Mouse (Mus musculus) midbrain, embryonic 11.5 days (tissue): Measurements from ENCODE around the gene Hist1h3e. TPM values are rescaled to one million over a fixed set of nuclear protein-coding genes. Genes with fewer than 3 reads are reported as not detected.
"Not testable (repeated sequence)": the region's sequence is repeated elsewhere in the genome, so short reads cannot be mapped to it uniquely, and the experiment has no call there.

Experiments
- ATAC-seq: fragments of 200-750 bp; cut with Nextera tagmentation; 2 replicates; pipeline ENCODE4 v1.8.0; 2017; ENCODE audit warnings: moderate TSS enrichment, moderate library complexity; ENCODE audit not compliant: low FRiP score
- DNase-seq: peaks from one replicate; pipeline ENCODE4 v3.0.0; 2015; ENCODE audit warnings: low spot score; ENCODE audit errors: missing footprints
- H3K27ac ChIP-seq: fragments of 300-500 bp; sonication (generic); 2 replicates; pipeline ENCODE4 v1.5.1; 2014; ENCODE audit warnings: low read depth, low read length
- H3K27me3 ChIP-seq: fragments of 300-500 bp; sonication (generic); 2 replicates; pipeline ENCODE4 v1.6.1; 2014; ENCODE audit warnings: mild to moderate bottlenecking, low read length, moderate library complexity, mixed read lengths; ENCODE audit not compliant: control insufficient read depth, insufficient read depth
- H3K36me3 ChIP-seq: fragments of 300-500 bp; sonication (generic); 2 replicates; pipeline ENCODE4 v1.6.1; 2014; ENCODE audit warnings: mild to moderate bottlenecking, low read length, moderate library complexity, mixed read lengths; ENCODE audit not compliant: control insufficient read depth, insufficient read depth
- H3K4me1 ChIP-seq: fragments of 300-500 bp; sonication (generic); 2 replicates; pipeline ENCODE4 v1.6.1; 2014; ENCODE audit warnings: low read length; ENCODE audit not compliant: control insufficient read depth, insufficient read depth
- H3K4me2 ChIP-seq: fragments of 300-500 bp; sonication (generic); 2 replicates; pipeline ENCODE4 v1.6.1; 2014; ENCODE audit warnings: mild to moderate bottlenecking, moderate library complexity
- H3K4me3 ChIP-seq: fragments of 300-500 bp; sonication (generic); 2 replicates; pipeline ENCODE4 v1.5.1; 2014; ENCODE audit warnings: low read depth, low read length
- H3K9ac ChIP-seq: fragments of 300-500 bp; sonication (generic); 2 replicates; pipeline ENCODE4 v1.6.1; 2014; ENCODE audit warnings: low read length
- H3K9me3 ChIP-seq: fragments of 300-500 bp; sonication (generic); 2 replicates; pipeline ENCODE4 v1.6.1; 2016; ENCODE audit warnings: low read length; ENCODE audit not compliant: control insufficient read depth
- WGBS: fragments of 180-500 bp; shearing (Covaris S2); extraction: QIAGEN DNeasy Blood & Tissue Kit; methylation state at CpG from one replicate; pipeline ENCODE4 v1.1.7; 2014; 5-methylcytosine and 5-hydroxymethylcytosine counted together
- polyA plus RNA-seq: library from polyadenylated mRNA; unstranded; fragments of >200 nt; fragmentation: Nextera tagmentation; extraction: Ambion mirVana; gene quantifications from 2 replicates; pipeline ENCODE4 v1.2.1, GENCODE M21; 2014

Hist1h3e gene
- polyA plus RNA-seq, 1 experiment from 2014 or later: 7.4 TPM

DNA sequence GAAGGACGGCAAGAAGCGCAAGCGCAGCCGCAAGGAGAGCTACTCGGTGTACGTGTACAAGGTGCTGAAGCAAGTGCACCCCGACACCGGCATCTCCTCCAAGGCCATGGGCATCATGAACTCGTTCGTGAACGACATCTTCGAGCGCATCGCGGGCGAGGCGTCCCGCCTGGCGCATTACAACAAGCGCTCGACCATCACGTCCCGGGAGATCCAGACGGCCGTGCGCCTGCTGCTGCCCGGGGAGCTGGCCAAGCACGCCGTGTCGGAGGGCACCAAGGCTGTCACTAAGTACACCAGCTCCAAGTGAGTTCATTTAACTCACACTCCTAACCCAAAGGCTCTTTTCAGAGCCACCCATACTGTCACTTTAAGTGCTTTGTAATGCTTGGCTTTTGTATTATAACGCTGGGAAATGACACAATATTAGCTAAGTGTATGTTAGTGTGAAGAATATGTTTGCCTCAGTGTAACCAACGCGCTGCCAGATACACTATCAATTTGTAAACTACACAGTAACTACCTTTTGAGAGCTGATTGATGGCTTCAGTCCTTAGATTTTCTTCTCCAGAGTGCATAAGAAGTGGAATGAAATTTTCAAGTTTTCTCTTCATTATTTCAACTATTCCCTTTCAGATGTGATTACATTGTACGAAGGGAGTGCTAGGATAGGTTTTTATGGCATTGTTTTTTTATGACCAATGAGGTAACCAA is 9.5 kb upstream of the Hist1h3e start:
- WGBS: under 1% methylated on average over 11 of the region's 34 CpGs
- peak; percentile 91 for DNase-seq
- H3K27me3 ChIP-seq, H3K4me1 ChIP-seq, H3K9me3 ChIP-seq, H3K36me3 ChIP-seq, ATAC-seq: not testable (repeated sequence)
- H3K4me2 ChIP-seq: peak overlapping the region; percentile 63
- H3K27ac ChIP-seq: peak overlapping the region; percentile 93
- peak overlapping the region; percentile 43 for H3K4me3 ChIP-seq
- peak overlapping the region; percentile 75 for H3K9ac ChIP-seq

DNA sequence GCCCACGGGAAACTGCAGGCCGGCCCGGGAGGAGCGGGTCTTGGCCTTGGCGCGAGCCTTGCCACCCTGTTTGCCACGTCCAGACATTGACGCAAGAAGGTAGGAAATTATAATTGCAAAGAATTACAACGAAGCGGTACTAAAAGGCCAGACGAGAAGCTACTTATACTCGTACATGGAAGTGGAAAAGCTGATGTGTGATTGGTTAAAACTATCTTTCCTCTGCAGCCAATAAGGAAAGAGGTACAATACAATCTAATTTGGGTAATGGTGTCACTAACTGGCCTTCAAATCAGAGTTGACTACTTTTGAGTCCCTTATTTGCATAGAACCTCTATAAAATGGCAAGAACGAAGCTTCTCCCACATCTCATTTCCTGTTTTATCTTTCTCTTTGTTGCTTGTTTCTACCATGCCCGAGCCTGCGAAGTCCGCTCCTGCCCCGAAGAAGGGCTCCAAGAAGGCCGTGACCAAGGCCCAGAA is 8.9 kb upstream of the Hist1h3e start, which contains the start of the genes Hist1h2ae and Hist1h2bg:
Hist1h2ae (minus strand) TSS at position 199 of the 482 bp plus-strand sequence.
Hist1h2bg (plus strand) TSS at position 375 of the 482 bp plus-strand sequence.
- Histone ChIP-seq H3K4me1 (peaks cover 6% of the 10 kb centered on the region; the same call in 1 of the 2 replicates), H3K27ac (peak within 1 kb of the TSS; percentile 93), H3K36me3 (no peaks in the 10 kb centered on the region), H3K4me3 (peak within 1 kb of the TSS; percentile 43), H3K4me2 (peak within 1 kb of the TSS; percentile 63), H3K27me3 (no peaks in the 10 kb centered on the region), H3K9me3 (no peaks in the 10 kb centered on the region), H3K9ac (peak within 1 kb of the TSS; percentile 75)
- WGBS: 0% methylated on average over 18 of the region's 18 CpGs
- DNase-seq (peak; percentile 96), ATAC-seq (peak; percentile 90)

DNA sequence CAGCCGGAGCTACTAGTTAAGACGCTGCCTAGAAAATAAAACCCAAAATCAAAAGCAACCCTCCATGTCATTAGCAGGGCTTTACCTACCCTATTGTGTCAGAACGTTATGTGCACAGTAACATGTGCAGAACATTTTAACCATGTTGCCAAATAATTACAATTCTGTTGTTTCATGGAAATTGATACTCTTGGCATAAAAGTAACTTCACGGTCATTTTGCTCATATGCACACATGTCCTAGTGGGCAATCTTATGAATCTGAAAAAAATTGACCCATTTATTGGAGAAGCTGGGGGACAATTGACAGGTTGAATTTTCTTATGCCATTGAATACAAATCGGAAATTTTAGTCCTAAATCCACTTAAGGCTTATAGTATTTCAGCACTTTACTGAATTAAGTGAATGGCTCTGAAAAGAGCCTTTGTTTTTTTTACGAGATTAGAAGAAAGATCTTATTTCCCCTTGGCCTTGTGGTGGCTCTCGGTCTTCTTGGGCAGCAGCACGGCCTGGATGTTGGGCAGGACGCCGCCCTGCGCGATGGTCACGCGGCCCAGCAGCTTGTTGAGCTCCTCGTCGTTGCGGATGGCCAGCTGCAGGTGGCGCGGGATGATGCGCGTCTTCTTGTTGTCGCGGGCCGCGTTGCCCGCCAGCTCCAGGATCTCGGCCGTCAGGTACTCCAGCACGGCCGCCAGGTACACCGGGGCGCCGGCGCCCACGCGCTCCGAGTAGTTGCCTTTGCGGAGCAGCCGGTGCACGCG is 8.3 kb upstream of the Hist1h3e start:
- Histone ChIP-seq H3K9ac (peak overlapping the region; percentile 57; the same call in 1 of the 2 replicates), H3K4me3 (peak overlapping the region; percentile 43), H3K4me2 (peak overlapping the region; percentile 42), H3K27ac (peak overlapping the region; percentile 93)
- ATAC-seq, H3K9me3 ChIP-seq, H3K4me1 ChIP-seq, H3K36me3 ChIP-seq, H3K27me3 ChIP-seq: not testable (repeated sequence)
- 4% methylated on average over 19 of the region's 41 CpGs for WGBS
- DNase-seq: peak; percentile 94

DNA sequence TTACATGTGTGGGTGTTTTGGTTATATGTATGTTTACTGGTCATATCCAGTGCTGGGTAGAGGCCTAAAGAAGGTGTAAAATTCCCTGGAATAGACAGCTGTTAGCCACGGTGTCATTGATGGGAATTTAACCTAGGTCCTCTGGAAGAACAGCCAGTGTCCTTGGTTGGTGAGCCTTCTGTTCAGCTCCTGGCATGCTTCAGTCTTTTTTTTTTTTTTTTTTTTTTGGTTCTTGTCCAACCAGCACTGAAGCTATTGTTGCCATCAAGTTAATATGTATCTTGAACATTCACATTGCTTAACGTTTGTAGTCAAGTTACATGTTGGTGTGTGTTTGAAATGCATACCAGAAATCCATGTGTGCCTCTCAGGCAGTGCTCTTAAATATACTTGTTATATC is 2.3 kb upstream of the Hist1h3e start:
- Histone ChIP-seq H3K9me3 (no peaks in the 10 kb centered on the region), H3K4me3 (no peak overlapping the region), H3K4me2 (no peak overlapping the region), H3K9ac (no peak overlapping the region), H3K4me1 (no peaks in the 10 kb centered on the region; the same call in 1 of the 2 replicates), H3K27ac (0 out of 2 replicates have a peak overlapping the region, but pooled peaks have one; percentile 96), H3K36me3 (no peaks in the 10 kb centered on the region), H3K27me3 (no peaks in the 10 kb centered on the region)
- no peak for DNase-seq
- 87% methylated on average over 2 of the region's 2 CpGs for WGBS
- ATAC-seq: no peak

- Histone ChIP-seq H3K4me1 (no peaks in the 10 kb centered on the region), H3K9ac (peak overlapping the region; percentile 86), H3K4me2 (peak overlapping the region; percentile 71), H3K36me3 (no peaks in the 10 kb centered on the region), H3K27me3 (no peaks in the 10 kb centered on the region), H3K4me3 (peak overlapping the region; percentile 35), H3K9me3 (no peaks in the 10 kb centered on the region), H3K27ac (peak overlapping the region; percentile 96)
- ATAC-seq: peak; percentile 65
- DNase-seq: peak; percentile 96
- WGBS: 4% methylated on average over 18 of the region's 18 CpGs
Observed at GRCm38 (mm10) chr13:23562699-23563462, 712 bp upstream of the Hist1h3e start.

DNA sequence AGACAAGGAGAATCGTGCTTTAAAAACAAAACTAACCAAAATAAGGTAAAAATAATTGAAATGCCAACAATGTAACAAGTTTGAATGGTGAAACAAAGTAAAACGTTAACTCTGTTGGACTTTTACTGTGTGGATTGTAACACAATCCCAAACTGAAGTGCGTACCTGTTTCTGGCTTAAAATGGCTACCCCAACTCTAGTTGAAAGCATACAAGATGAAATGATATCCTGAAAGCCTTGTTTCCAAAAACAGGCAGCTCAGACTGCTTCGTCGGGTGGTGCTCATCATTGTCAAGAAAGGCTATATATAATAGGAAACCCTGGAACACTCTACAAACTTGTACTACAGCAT is 662 bp downstream of the Hist1h3e start:
- H3K27me3 ChIP-seq, DNase-seq, ATAC-seq, H3K4me1 ChIP-seq, H3K36me3 ChIP-seq, H3K9me3 ChIP-seq: not testable (repeated sequence)
- 0% methylated on average over 2 of the region's 5 CpGs for WGBS
- Histone ChIP-seq H3K9ac (peak overlapping the region; percentile 86; the same call in 1 of the 2 replicates), H3K27ac (peak overlapping the region; percentile 96; the same call in 1 of the 2 replicates), H3K4me3 (peak overlapping the region; percentile 35), H3K4me2 (peak overlapping the region; percentile 71)

DNA sequence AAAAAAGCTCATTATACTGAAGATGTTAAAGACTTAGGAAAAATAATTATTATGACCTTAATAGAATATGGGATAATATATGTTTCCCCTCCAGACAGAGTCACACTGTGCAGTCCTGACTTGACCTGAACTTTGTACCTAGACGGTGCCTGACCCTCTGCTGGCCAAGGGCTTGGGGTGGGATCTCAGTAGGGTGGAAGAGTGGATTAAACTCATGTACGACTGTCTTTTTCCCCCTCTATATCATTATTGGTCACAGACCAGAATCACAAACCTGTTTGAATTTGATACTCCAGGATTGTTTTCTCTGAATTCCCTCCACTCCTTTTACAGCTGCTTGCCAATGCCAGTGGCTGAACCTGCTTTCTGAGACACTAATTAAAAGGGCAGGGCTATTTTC is 1.5 kb downstream of the Hist1h3e start:
- H3K4me2 ChIP-seq: not testable (repeated sequence)

DNA sequence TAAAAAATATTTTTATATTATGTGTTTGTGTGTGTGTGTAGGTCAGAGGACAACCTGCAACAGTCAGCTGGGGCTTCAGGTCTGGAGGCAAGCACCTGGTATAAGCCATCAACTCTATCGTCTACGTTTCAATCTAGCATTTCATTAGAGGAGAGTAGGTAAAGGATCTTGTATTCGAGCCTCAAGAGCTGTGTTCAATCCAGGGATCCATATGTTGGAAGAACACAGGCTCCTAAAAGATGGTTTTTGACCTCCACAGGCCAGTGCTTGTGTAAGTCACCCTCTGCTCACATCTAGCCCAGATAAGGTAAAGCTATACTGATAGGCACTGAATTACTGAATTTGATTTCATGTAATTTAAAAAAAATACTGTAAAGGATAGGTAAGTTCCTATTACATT is 5.3 kb downstream of the Hist1h3e start:
- H3K4me1 ChIP-seq: peaks cover 9% of the 10 kb centered on the region
- no peaks in the 10 kb centered on the region for H3K27me3 ChIP-seq
- no peak for ATAC-seq
- no peak overlapping the region for H3K4me3 ChIP-seq
- 70% methylated on average over 3 of the region's 3 CpGs for WGBS
- peak overlapping the region; percentile 98 for H3K27ac ChIP-seq
- H3K4me2 ChIP-seq: peak overlapping the region; percentile 9; the same call in 1 of the 2 replicates
- peak overlapping the region; percentile 9; the same call in 1 of the 2 replicates for H3K9ac ChIP-seq
- DNase-seq: no peak
- no peaks in the 10 kb centered on the region for H3K36me3 ChIP-seq
- H3K9me3 ChIP-seq: no peaks in the 10 kb centered on the region

More for the DNA sequence above, 1.5 kb downstream of the Hist1h3e start:
- H3K36me3 ChIP-seq, H3K4me1 ChIP-seq, H3K9ac ChIP-seq, ATAC-seq, H3K9me3 ChIP-seq, H3K4me3 ChIP-seq, H3K27me3 ChIP-seq: not testable (repeated sequence)
- 26% methylated on average over 2 of the region's 2 CpGs for WGBS
- DNase-seq: peak; percentile 90
- H3K27ac ChIP-seq: peak overlapping the region; percentile 20; the same call in 1 of the 2 replicates
